Mouse (Mus musculus): ENCODE results near the gene Arl9.

DNA sequence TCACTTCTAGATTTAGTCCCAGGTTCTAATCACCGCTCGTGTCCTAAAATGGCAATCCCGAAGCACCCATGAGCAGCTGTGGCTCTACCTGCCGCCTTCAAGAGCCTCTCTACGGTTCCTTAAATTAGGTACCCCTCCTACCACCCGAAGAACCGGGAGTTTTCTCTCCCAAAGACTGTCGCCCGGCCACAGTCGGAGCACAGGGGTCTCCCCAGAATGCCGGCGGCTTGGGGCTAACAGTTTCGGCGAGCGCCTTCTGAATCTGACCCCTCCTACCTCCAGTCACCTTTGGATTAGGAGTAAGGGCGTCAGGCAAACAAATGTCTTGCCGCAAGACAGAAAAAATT is 29.7 kb upstream of the Arl9 start:
- no peak for TF ChIP-seq CTCF (IDR thresholded peaks at IDR 0.05; ENCODE audit: insufficient read depth, low read depth, low read length)
- TF ChIP-seq POLR2A (IDR thresholded peaks at IDR 0.05; ENCODE audit: insufficient read depth, low read depth, low read length), result no peak

All from olfactory bulb, adult 2 months (tissue).